Mouse (Mus musculus): Measurements from ENCODE around the gene Eif2ak1.

DNA sequence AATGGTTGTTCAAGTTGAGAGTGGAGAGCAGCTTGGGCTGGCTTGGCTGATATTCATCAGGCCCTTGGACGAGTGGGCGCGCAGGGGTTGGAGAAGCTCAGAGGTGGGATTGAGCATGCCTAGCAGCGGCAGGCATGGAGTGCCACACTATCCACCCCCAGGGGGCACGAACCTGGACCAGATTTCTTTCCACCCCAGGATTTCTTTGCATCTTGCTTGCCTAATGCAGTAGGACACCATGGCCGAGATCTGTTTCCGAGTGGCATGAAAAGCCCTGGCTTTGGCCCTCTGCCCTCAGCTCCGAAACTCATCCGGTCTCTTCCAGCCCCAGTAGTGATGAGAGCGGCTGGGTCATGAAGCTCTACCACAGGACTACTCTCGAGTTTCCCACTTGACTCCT, 115.8 kb downstream of the Eif2ak1 start:
- TF ChIP-seq SIN3A (IDR thresholded peaks at IDR 0.05; ENCODE audit: low read length): no peak
- no peak for TF ChIP-seq ETS1 (conservative IDR thresholded peaks at IDR 0.05; ENCODE audit: low read depth, low read length)
- no peak for TF ChIP-seq POLR2A (IDR thresholded peaks at IDR 0.05; ENCODE audit: low read depth, low read length)
- TF ChIP-seq CTCF (conservative IDR thresholded peaks at IDR 0.05 in 1 of 2, IDR thresholded peaks at IDR 0.05 in 1 of 2; ENCODE audit: low read depth in 2 of 2, low read length in 2 of 2): no peak
- no peak for TF ChIP-seq JUN (IDR thresholded peaks at IDR 0.05; ENCODE audit: insufficient read depth, low read depth, low read length)
- TF ChIP-seq CHD2 (IDR thresholded peaks at IDR 0.05; ENCODE audit: low read length): no peak
- TF ChIP-seq KAT2A (IDR thresholded peaks at IDR 0.05; ENCODE audit: insufficient replicate concordance, low read length): no peak
- no peak for TF ChIP-seq TCF12 (IDR thresholded peaks at IDR 0.05; ENCODE audit: low read depth, low read length)
